Mouse (Mus musculus): ENCODE results near the gene E330034G19Rik. TPM values are rescaled to one million over a fixed set of nuclear protein-coding genes. Genes with fewer than 3 reads are reported as not detected.

Gene E330034G19Rik
- polyA plus RNA-seq (2015; fragmentation: Nextera tagmentation; extraction: Ambion mirVana) = not detected in 2 replicates

GRCm38 (mm10) chr14:24292914-24293313 lies at the start of gene E330034G19Rik:
Gene E330034G19Rik (plus strand): TSS chr14:24293214.

GRCm38 (mm10) chr14:24245177-24246081 lies 47.6 kb upstream of the E330034G19Rik start, which contains the start of gene Dlg5:
Gene Dlg5 (minus strand): TSS chr14:24245920.

Other genes with a start within 250 kb of the E330034G19Rik start
- gene Dlg5, start 47.3 kb upstream of the E330034G19Rik start, polyA plus RNA-seq (2015; fragmentation: Nextera tagmentation; extraction: Ambion mirVana) = 9.6 and 10.4 TPM in 2 replicates
- 7.5 and 9.4 TPM in 2 replicates for gene Polr3a, start 193.8 kb downstream of the E330034G19Rik start, polyA plus RNA-seq (2015; fragmentation: Nextera tagmentation; extraction: Ambion mirVana)
- gene Rps24, start 193.9 kb downstream of the E330034G19Rik start, polyA plus RNA-seq (2015; fragmentation: Nextera tagmentation; extraction: Ambion mirVana) = 1,417 and 2,266 TPM in 2 replicates